Mouse (Mus musculus) urinary bladder, adult 18-20 months (tissue): ENCODE measurements around the gene Pigq.

Source experiments
- DNase-seq, 2 experiments: peaks; one replicate each; pipeline ENCODE4 v3.0.0; 2022; ENCODE audit warnings: low spot score in 2 of 2, mixed read lengths in 2 of 2

Pigq gene

DNA sequence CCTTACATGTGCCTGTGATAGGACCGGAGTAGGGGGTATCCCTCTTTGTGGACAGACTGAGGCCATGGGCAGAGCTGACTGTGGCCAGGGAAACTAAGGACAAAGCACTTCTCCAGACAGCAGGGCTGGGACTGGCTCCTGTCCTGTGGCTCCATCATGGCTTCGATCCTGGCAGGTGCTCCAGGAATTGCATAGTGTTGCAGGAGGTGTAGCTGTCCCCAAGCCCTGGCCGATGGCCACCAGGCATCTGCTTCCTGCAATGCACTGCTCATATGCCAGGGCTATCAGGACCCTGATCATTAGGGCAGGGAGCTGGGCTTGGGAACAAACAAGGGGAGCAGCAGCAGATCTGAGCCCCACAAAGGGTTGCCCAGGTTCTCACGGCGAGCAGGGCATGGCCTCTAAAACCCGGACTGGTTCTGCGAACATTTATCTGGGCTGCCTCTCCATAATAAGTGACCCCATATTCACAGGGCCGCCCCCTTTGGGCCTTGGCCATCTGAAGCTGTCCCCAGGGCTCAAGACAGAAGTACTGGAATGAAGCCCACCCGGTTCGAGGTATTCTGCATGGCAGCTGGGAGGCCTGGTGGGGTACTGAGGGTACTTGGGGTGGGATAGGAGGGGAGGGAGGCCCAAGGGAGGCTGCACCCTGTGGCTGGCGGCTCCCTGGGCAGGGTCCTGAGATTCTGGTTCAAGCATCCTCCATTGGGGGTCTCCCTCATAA is 14.2 kb upstream of the Pigq start:
- no peak for DNase-seq

DNA sequence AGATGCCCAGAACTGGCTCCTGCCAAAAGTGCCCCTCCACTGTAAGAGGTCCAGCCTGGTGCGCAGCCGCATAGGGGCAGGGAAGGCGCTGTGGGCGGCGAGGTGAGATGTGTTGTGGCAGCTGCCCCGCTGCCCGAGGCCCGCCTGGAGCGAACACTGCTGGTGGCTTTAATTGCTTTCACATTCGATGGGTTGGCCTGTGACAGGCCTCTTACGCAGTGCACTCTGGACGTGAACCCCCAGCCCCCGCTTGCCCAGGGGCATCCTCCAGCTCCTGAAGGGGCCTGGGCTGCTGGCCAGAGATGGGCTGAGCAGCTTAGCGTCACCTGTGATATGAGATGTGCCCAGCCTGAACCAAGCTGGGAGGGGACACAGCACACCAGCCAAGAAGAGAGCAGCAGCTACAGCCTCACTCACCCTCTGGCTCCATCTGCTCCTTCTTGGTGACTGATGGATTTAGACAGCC is 12.9 kb upstream of the Pigq start:
- no peak for DNase-seq

DNA sequence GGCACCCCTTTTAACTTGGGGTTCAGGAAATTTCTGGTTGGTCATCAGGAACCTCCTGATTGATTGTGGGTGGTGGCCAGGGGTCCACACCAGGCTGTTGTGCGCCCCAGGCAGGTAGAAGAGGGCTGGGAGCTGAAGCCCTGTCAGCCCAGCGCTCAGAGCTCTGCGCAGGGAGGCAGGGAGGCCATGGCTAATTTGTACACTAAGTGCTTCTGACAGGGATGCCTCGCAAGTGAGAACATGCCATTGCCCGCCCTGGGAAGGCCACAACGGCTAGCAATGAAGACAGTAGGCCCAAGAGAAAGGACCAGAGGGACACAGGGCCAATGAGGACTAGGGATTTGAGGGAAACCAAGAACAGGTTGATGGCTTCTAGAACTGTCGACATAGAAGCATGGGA is 11.9 kb upstream of the Pigq start:
- no peak for DNase-seq

DNA sequence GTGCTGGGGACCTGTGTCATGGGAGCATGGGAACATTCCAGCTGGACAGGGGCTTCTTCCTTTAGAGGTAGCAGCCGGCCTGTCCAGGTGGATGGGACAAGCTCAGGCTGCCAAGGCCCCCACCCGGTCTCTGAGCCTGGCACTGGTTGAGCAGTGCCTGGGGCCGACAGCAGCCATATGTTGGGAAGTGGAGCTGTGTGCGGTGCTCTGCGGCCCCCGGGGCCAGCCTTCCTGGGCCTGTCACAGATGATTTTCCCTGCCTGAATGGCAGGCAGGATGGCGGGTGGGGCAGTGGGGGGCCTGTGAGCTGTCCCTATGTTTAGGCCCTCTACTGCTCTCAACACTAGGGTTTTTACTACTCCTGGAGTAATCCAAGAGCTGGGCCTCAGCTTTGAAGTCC is 11.5 kb upstream of the Pigq start:
- no peak for DNase-seq

DNA sequence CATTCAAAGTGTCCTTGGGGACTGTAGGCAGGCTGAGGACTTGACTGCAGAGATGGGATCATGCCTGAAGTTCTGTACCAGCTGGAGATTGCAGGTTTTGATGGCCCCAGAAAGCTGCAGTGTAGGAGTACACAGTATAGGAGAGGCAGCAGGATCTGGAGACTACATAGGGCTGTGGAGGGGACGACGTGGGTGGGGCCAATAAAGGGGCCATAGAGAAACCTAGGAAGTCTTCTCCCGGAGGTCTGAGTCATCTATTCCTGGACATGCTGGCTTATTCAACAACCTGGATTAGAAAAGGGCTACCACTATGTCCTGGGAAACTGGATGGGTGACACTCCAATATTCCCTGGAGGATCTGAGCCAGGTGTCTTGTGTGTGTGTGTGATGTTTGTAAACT is 11.0 kb upstream of the Pigq start:
- DNase-seq, result no peak

DNA sequence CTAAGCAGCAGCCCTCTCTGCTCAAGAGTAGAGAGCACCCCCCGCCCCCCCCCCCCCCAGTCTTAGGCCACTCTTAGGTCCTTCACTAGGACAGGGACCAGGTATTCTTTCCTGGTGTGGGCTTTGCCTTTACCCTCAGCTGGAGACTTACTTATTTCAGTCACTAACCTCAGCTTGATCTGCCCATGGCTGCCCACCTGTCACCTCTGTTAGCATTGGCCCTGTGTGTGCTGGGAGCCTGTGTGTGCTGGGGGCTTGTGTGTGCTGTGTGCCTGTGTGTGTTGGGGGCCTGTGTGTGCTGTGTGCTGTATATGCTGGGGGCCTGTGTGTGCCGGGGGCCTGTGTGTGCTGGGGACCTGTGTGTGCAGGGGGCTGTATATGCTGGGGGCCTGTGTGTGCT is 9.9 kb upstream of the Pigq start:
- DNase-seq, result no peak

DNA sequence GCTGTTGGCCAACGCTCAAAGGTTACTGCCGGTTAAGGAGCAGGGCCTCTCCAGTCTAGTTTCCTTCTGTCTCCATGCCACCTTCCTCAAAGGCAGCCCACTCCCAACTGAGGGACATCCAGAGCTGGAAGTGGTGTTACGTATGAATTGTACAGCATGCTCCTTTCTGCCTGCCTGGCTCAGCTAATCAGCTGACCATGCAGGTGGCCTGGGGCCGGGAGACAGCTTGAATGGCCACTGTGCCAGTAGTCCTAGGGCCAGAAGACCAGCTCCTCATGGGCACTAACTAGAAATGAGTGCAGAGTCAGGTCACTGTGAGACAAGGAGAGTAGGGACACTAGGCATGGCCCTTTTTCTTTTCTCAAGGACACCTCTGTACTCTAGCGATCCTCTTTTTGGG is 8.4 kb upstream of the Pigq start:
- DNase-seq, result no peak

DNA sequence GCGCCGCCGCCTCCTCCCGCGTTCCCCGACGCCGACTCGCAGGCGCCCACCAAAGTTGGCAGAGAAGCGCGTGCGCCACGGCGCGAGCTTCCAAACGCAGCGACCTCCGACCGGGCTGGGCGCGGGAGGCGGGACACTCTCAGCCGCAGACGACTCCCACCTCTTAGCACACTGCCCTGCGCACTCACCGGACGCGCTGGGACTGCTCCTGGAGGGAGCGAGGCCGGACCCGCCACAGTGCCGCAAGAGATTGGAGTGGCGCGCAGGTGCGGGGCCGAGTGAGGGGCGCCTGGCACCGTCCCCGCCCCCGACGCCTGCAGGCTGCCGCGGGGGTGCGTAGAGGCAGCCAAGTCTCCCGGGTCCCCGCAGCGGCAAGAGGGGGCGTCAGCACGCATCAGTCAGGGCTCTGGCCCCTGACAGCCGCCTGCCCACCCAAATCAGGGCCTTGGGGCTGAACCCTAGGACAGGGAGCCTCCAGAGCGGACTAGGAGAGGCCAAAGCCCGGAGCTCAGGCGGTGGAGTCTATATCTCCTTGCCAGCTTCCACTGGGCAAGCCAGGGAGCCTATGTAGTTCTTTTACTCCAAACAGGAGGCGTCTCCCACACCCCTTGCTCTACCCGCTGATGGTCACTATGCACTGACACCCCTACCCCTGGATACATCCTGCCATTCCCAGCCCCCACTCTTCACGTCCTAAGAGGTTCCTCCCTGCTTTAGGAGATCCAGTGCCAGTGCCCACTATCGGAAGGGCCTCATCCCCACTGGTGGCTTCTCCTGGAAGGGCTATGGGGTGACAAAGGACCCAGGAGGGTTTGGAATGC is 7.3 kb upstream of the Pigq start, which contains the start of gene A930017K11Rik:
A930017K11Rik (minus strand) TSS at position 763 of the 821 bp plus-strand sequence.
- no peak for DNase-seq

DNA sequence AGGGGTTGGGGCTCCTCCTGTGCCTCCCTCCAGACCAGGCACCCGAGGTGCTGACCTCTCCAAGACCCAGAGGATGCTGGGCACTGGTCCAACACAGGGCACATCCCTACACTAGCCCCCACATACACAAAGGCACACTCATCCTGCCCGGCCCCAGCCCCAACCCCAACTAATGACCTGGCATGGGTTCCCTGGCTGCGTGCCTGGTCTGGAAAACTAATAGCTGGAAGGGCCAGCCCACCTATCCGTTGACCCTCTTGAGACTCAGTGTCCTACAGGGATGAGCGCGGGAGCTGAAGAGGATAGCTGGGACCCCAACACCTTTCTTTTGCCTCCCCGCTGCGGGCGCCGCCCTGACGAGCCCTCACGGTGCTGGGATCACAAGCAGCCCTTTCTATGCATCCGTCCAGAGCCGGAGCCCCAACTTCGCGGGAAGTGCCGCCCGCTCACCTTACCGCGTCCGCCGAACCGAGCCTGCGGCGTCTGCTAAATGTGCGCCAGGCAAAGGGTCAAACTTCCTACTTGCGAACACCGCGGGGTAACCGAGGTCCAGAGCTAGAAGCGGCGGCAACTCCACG is 6.6 kb upstream of the Pigq start:
- peak in 1 of 2 experiments; percentile 26 for DNase-seq

DNA sequence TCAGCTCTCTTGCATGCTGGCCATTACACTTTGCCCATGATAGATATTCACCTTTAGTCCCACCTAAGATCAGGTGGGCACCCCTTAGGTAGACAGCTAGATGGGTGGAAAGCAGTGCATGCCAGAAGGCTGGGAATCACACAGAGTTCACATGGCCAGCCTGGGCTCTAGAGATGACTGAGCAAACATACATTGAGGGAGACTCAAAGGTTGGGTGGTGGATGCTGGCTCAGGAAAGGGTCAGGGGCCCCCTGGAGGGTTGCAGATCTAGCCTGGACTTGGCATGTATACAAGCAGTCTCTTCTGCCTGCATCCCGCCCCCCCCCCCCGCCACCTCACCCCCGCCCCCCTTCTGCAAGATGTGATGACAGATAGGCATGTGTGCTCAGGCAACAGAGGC is 6.0 kb upstream of the Pigq start:
- DNase-seq, result no peak

DNA sequence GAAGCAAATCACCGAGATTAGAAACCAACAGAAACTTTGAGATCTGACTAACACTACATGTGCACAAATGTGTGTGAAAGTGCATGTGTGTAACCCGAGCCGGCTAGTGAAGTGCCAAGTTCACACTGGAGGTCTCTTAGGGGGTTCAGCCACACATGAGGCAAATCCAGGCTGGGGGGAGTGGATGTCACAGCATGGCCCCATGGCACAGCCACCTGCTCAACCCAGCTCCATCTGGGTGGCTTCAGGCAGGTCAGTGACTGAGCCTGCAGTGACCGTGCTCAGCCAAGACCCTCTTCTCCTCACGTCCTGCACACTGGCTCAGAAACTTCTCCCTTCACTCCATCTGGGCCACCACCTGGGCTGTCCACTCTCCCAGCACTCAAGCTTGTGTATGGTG is 5.2 kb upstream of the Pigq start:
- no peak for DNase-seq

DNA sequence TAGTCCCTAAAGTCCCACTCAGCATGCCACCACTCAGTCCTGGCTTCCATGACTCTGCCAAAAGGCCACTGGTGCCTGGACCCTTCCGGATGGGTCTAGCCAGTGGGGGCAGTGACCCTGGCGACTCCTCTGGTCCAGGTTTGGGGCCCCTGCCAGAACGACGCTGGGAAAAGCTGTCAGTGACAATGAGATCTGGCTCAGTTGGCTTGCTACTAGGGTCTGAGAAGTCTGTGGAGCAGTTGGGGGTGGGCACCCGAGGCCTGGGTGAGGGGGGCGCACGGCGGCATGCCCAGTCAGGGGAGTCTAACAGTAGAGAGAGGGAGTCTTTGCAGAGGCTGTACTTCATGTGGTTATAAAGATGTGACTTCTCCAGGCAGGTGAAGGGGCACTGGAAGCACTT is 3.3 kb upstream of the Pigq start:
- DNase-seq, result no peak

DNA sequence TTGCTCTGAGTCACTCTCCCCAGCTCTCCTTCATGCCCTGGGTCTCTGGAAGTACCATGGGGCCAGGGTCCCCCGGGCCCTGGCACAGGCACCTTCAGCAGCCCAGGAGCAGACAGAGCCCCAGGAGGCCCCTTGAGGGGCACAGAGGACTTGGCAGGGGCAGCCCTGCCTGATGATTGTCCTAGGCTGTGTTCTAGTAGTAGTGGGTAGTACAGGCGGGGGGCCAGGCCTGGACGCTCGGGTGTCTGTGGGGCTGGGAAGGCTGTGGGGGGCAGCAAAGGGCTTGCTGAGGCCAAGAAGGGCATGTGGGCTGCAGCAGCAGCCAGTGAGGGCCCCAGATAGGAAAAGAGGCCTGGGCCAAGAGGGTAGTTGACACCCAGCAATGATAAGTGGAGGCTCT is 2.8 kb upstream of the Pigq start:
- no peak for DNase-seq

DNA sequence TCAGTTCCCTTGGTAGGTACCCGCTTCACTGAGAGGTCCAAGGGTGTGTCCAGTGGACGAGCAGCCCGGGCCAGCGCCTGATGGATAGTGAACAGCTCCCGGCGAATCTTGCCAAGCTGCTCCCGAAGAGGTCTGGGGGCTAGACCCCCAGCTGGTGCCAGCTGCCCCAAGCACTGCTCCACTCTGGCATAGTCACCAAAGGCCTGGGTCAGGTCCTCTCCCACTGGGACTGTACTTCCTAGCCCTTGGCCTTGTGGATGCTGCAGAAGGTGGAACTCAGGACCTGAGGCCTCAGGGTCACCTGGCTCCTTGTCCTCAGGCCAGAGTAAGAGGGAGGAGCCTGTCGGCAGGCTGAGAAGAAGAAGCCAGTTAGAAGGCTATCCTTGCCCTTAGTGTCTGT is 2.2 kb upstream of the Pigq start:
- no peak for DNase-seq

DNA sequence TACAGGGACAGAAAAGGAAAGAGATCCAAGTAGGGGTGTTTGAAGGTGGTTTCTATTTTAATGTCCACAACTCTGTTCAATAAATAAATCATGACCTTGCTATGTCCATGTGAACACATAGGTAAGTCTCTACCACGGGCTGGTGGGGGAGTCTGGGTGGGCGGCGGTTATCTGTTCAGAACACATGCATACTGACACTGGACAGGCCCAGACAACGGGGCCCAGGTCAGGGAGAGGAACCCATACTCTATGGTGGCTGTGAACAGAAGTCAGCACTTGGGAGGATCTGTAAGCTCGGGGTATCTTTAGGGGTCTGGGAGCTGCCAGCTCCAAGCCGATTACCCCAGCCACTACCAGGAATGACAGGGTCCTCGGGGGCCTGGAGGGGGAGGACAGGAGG is 1.6 kb upstream of the Pigq start:
- no peak for DNase-seq

DNA sequence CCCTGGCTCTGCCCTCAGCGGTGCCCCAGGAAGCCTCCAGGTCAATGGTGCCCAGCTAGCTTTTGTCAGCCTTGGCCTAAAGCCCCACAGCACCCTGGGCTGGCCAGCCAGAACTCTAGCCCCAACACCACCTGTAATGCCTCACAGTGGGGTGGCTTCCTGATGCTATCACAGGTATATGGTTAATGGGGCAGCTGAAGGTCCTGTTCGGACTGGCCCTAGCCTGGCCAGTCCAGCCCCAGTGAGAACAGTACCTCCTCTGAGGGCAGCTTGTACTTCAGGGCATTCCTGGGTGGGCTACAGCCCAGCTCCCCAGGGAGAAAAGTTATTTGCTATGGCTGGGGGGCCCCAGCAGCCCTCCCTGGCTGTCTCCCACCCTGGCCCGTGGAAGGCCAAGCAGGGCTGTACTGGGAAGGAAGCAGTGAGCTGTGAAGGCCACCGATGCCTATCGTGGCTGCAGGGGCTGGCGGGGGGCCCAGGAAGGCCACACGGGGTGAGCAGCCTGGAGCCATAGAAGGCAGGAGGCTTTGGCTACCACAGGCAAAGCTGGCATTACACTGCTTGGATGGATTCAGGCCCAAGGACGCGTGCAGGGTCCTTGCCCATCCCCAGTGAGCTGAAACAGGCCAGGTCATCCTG is 900 bp upstream of the Pigq start:
- DNase-seq, result no peak

DNA sequence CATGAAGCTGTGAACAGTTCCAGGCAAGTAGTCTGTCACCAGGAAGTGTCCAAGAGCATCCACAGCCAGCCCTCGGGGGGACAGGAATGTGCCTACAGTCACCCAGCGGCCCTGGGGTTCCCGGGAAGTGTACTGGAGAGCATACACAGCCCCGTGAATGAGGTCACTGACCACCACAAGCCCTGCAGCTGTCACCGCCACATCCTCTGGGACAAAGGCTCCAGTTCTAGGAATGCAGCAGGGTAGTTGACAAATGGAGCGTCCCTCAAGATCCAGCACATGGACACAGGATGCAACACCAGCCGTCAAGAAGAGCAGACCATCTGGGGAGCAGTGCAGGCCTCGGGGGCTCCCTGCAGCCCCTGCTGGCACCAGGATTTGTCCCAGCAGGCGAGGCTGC is 967 bp downstream of the Pigq start:
- DNase-seq, result no peak

DNA sequence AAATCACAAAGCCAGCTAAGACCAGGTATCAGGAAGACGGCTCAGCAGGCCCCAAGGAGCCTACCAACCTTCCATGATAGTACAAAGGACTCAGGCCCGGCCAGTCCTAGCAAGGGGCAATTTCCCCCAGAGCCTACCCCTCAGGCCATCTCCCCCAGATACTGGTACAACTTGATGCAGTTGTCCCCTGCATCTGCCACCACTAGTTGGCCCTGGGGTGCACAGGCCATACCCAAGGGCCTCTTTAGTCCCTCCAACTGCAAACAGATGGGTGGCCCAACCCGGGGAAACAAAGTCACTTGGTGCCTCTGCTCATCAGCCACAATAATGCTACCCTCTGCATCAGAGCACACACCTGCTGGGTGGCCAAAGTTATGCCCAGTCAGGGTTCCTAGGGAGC is 1.5 kb downstream of the Pigq start:
- DNase-seq, result no peak

DNA sequence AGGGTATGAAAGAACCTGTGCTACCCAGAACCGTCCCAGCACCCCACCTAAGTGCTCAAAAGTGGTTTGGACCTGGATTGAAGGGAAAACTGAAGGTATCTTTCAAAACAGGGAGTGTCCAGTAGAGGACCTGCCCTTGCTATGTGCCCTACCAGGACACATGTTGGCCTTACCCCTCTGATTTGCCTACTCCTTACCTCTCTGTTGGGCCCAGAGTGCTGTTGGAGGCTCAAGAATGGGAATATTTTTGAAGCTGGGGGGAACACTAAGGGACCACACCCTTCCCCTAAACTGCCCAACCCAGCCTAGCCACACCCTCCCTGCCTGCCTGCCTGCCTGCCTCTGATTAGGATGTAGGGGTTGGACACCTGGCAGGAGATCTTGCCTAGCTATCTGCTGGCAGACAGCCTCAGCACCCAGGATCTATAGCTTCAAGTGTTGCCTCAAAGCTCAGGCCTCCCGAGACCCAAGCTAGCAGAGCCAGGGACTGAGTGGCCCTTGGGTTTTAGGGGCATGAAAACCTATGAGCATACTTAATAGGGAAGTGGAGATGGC is 2.1 kb downstream of the Pigq start:
- no peak for DNase-seq

DNA sequence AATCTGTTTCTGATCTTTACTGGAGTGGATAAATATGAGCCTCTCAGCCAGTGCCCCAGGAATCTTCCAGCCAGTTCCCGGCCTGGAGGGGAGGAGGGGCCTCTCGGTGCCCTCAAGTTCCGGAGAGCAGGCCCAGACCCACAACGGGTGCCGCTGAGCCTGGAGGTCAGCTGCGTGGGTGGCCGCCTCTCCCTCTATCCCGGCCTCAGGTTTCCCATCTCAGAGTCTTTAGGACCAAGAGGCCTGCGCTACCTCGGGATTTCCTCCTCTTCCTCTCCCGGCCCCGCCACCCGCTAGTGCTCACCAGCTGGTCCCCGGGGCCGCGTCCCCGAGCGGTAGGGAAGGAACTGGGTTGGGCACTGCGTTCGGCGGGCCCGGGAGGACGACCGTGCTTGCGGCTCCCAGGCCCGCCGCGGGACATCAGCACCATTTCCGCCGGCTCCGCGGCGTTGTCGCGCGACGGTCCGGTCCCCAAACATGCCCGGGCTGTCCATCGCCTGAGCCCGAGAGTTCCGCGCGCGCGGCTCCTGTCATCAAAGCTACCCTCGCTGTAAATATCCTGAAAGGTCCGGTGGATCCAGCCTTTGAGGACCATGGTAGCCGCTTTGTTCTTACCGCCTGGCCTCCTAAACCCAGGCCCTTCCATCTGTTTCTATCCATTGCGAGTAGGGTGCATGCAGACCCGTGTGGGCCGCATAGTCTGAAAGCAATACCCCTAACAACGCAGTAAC is 3.1 kb downstream of the Pigq start:
- DNase-seq, result peak; percentile 55 to 78

DNA sequence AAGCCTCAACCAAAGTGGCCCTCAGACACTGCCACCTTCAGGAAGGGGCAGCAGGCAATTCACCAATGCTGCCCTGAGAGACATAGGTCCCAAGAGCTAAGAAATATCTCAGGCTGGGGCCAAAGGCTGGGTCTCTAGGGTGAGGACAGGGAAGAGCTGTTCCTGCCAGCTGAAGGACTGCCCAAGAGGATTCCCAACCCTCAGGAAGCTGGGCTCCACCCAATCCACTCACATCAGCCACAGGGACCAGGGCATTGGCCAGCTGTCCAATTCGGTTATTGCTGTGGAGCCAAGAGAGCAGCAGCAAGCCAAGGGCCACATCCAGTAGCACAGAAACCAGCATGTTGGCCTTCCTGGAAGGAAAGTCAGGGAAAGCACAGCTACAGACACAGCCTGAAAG is 10.2 kb downstream of the Pigq start:
- DNase-seq, result no peak
